Mouse (Mus musculus) brown adipose tissue, adult 24 weeks (tissue): ENCODE data around the gene Slc13a1. TPM values are rescaled to one million over a fixed set of nuclear protein-coding genes. Genes with fewer than 3 reads are reported as not detected.

ENCODE experiments used
- polyA plus RNA-seq: library from polyadenylated mRNA; stranded (reverse); fragments of >200 nt; gene quantifications from 2 replicates; pipeline ENCODE4 v1.2.4, GENCODE M21; 2012; ENCODE audit not compliant: missing spikeins, insufficient read depth, insufficient read length

The Slc13a1 gene
- polyA plus RNA-seq, 1 experiment: not detected

Other genes starting within 250 kb of the Slc13a1 start
- gene Tas2r118, start 198.0 kb downstream of the Slc13a1 start, polyA plus RNA-seq: not detected in 2 replicates